Mouse (Mus musculus) Patski (cell line): ENCODE results near the gene Specc1. TPM values are rescaled to one million over a fixed set of nuclear protein-coding genes. Genes with fewer than 3 reads are reported as not detected.

Experiments
- ATAC-seq: fragments of 100-300 bp; one replicate; pipeline ENCODE4 v1.8.0; 2021
- CTCF ChIA-PET: fragments of 350-600 bp; sonication (Branson Sonifier 250); formaldehyde crosslinking; loops from one replicate; lab custom pipeline; 2022; ENCODE audit warnings: inconsistent platforms; lab: Charles Lee
- POLR2A ChIA-PET: fragments of 350-600 bp; sonication (Branson Sonifier 250); formaldehyde crosslinking; loops from one replicate; lab custom pipeline; 2022; ENCODE audit warnings: antibody characterized with exemption, inconsistent platforms; lab: Charles Lee
- DNase-seq: peaks from one replicate; pipeline ENCODE4 v3.0.0-alpha.2; 2011; ENCODE audit warnings: low read depth, low spot score
- H3K27me3 ChIP-seq: fragments of 371-371 bp; one replicate; pipeline ENCODE4 v1.5.1; 2021
- CTCF ChIP-seq: fragments of 100-300 bp; IDR thresholded peaks from one replicate; pipeline ENCODE4 v1.5.1; 2021
- in situ Hi-C: fragments of 300-500 bp; cut with MboI; formaldehyde crosslinking; loops from 3 replicates; pipeline ENCODE4 v1.11.1; 2018; ENCODE audit warnings: low pct_unique_long_range_greater_than_20kb, mixed read lengths
- polyA plus RNA-seq: library from polyadenylated mRNA; unstranded; gene quantifications from one replicate; pipeline ENCODE4 v1.2.3, GENCODE M21; 2021

The Specc1 gene
- polyA plus RNA-seq, 1 experiment from 2014 or later, result 27.8 TPM

GRCm38 (mm10) chr11:62148026-62148425 lies 191.5 kb downstream of the Specc1 start:
- in situ Hi-C loops, result no loop called here
- CTCF ChIA-PET, result interaction anchor here (1.3 kb wide), 1 partner anchor 99 kb away, joined by 3 read pairs; no protein-coding TSS in a partner anchor
- TF ChIP-seq CTCF, result no peak
- ATAC-seq, result no peak
- DNase-seq, result no peak
- POLR2A ChIA-PET, result no interaction called here
- no peaks in the 10 kb centered on the region for H3K27me3 ChIP-seq

- no peak for TF ChIP-seq CTCF
- DNase-seq (no peak), ATAC-seq (no peak)
- CTCF ChIA-PET, result interaction anchor here (1.3 kb wide), 1 partner anchor 100 kb away, joined by 3 read pairs; no protein-coding TSS in a partner anchor
- H3K27me3 ChIP-seq, result no peaks in the 10 kb centered on the region
- in situ Hi-C loops, result no loop called here
- POLR2A ChIA-PET, result no interaction called here
These were observed 191.9 kb downstream of the Specc1 start for GRCm38 (mm10) chr11:62148449-62148848.

DNA sequence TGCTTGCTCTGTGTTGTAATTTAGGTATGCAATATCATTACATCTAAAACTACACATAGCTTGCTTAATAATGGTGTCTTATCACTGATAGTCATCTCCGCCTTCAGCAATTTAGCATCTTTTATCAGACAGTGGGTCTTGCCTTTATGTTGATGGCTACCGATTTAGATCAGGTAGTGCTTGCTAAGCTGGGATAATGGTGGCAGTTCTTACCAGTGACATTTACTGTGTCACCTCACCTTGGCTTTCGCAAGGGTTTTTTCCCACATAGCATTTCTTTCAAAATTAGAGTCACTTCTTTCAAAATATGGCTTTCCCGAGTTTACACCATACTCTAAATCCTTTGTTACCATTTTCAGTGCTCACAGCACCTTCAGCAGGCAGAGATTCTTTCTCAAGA lies 196.5 kb downstream of the Specc1 start:
- CTCF ChIA-PET, result no interaction called here
- in situ Hi-C loops, result no loop called here

GRCm38 (mm10) chr11:62159803-62160202 lies 203.2 kb downstream of the Specc1 start:
- no peak for DNase-seq
- TF ChIP-seq CTCF, result no peak
- no peak for ATAC-seq
- ChIA-PET CTCF (interaction anchor here (1.0 kb wide), 1 partner anchor 19 kb away, joined by 3 read pairs; no protein-coding TSS in a partner anchor), POLR2A (no interaction called here)
- no peaks in the 10 kb centered on the region for H3K27me3 ChIP-seq
- in situ Hi-C loops, result no loop called here

More for the DNA sequence above, 196.5 kb downstream of the Specc1 start:
- POLR2A ChIA-PET, result no interaction called here
- TF ChIP-seq CTCF, result no peak
- DNase-seq, result no peak
- no peak for ATAC-seq
- H3K27me3 ChIP-seq, result no peaks in the 10 kb centered on the region

DNA sequence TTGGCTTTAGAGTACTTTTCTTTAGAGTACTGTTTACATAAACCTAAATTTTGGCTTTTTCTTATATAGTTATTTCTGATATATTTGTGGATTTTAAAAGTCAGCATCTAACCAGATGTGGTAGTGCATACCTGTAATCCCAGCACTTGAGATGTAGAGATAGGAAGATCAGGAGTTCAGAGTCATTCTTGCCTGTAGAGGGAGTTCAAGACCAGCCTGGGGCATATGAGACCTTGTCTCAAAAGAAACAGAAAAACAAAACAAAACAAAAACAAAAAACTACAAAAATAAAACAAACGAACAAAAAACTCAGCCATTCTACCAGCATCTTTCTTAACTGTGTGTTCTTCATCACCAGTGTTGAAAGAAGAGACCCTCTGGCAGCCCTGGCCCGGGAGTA lies 204.9 kb downstream of the Specc1 start:
- no peak for TF ChIP-seq CTCF
- POLR2A ChIA-PET, result no interaction called here
- ATAC-seq (no peak), DNase-seq (no peak)
- in situ Hi-C loops, result no loop called here
- CTCF ChIA-PET, result no interaction called here
- H3K27me3 ChIP-seq, result no peaks in the 10 kb centered on the region

DNA sequence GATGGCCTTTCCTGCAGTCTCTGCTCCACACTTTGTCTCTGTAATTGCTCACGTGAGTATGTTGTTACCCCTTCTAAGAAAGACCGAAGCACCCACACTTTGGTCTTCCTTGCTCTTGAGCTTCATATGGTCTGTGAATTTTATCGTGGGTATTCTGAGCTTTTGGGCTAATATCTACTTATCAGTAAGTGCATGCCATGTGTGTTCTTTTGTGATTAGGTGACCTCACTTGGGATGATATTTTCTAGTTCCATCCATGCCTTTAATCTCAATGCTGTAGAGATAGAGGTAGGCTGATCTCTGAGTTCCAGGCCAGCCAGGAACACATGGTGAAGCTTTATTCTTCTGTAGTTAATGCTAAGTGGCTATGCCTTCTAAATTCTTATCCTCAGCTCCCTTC lies 207.8 kb downstream of the Specc1 start:
- ChIA-PET CTCF (no interaction called here), POLR2A (interaction anchor here (1.0 kb wide), 1 partner anchor 29 kb away, joined by 4 read pairs; no protein-coding TSS in a partner anchor)
- in situ Hi-C loops, result no loop called here
- no peak for TF ChIP-seq CTCF
- H3K27me3 ChIP-seq, result no peaks in the 10 kb centered on the region
- ATAC-seq (no peak), DNase-seq (no peak)

- no peak for DNase-seq
- CTCF ChIA-PET, result interaction anchor here (0.9 to 1.3 kb wide), 3 partner anchors 8 to 82 kb away, joined by 3 read pairs; partner anchors contain the start of gene Adora2b
- in situ Hi-C loops, result no loop called here
These were observed 209.9 kb downstream of the Specc1 start for GRCm38 (mm10) chr11:62166503-62166902.

DNA sequence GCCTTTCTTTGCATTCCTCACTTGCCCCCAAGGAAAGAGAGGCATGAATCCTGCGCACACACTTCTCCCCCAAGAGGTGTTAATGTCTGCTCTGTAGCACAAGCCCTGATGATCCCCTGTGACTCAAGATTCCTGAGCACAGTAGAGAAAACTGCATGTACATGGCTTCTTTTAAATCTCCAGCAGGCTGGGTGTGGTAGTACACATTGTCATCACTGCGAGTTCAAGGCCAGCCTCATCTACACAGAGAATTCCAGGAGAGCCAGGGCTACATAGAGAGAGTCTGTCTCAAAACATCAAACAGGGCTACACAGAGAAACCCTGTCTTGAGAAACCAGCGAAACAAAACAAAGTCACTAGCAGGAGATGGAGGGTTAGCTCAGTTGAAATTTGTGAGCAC lies 211.6 kb downstream of the Specc1 start:
- in situ Hi-C loops, result no loop called here
- DNase-seq, result no peak
- ATAC-seq, result no peak
- POLR2A ChIA-PET, result interaction anchor here (1.3 kb wide), 1 partner anchor 9 kb away, joined by 3 read pairs; no protein-coding TSS in a partner anchor
- CTCF ChIA-PET, result interaction anchor here (1.1 kb wide), 1 partner anchor 26 kb away, joined by 3 read pairs; no protein-coding TSS in a partner anchor
- TF ChIP-seq CTCF, result no peak
- no peaks in the 10 kb centered on the region for H3K27me3 ChIP-seq

More at GRCm38 (mm10) chr11:62166503-62166902, 209.9 kb downstream of the Specc1 start:
- TF ChIP-seq CTCF, result no peak
- POLR2A ChIA-PET, result no interaction called here
- no peak for ATAC-seq
- no peaks in the 10 kb centered on the region for H3K27me3 ChIP-seq

DNA sequence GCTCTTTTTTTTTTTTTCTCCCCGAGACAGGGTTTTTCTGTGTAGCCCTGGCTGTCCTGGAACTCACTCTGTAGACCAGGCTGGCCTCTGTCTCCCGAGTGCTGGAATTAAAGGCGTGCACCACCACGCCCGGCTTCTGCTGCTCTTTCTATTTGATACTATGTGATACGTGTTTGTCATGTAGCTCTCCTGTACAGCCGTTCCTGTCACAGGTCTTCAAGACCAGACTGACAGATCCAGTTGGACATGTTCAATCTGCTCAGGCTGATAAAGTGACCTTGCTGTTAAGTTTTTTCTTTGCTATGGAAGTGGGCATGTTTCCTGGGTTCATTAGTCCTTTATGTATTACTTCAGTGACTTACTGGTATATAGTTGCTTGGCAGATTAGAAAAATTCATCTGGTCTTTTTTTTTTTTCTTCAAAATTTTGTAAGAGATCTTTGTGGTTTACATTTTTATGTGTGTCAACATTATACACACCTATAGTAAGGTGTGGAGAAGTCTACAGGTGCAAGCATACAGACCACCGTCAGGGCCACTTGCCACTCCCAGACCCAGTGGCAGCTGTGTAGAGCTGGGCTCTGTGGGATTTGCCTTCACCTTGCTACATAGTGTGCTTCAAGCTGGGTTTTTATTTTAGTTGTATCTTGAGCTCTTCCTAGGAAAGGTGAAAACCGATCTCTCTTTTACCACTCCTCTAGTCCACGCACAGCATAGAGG lies 221.0 kb downstream of the Specc1 start:
- no peak for TF ChIP-seq CTCF
- DNase-seq, result no peak
- POLR2A ChIA-PET, result interaction anchor here (0.6 to 1.2 kb wide), 3 partner anchors 10 to 58 kb away, joined by 3 read pairs; no protein-coding TSS in a partner anchor
- no peak for ATAC-seq
- in situ Hi-C loops, result no loop called here
- H3K27me3 ChIP-seq, result no peaks in the 10 kb centered on the region
- CTCF ChIA-PET, result interaction anchor here (0.6 to 1.5 kb wide), 2 partner anchors 71 to 225 kb away, joined by 3 to 4 read pairs; partner anchors contain the start of gene Adora2b

DNA sequence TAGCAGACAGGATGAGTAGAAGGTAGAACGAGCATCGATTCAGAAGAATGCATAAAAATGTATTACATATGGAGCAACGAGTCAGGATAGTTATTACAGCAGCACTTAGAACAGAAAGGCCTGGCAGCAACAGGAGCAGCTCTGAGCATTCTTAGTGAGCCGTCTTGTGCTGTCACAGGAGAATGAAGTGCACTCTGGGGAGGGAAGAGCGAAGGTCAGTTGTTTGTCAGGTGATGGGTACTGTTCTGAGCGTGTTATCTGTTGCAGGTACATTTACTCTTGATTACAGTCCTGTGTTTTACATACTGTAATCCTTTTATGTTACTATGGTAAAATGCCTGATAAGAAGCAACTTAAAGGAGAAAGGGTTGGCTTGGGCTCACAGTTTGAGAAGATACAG lies 224.2 kb downstream of the Specc1 start:
- no peak for TF ChIP-seq CTCF
- in situ Hi-C loops, result no loop called here

GRCm38 (mm10) chr11:62184900-62185299 lies 228.3 kb downstream of the Specc1 start:
- ChIA-PET CTCF (interaction anchor here (1.3 to 1.9 kb wide), 3 partner anchors 18 to 64 kb away, joined by 3 to 4 read pairs (median 3); partner anchors contain the start of gene Adora2b), POLR2A (no interaction called here)
- no peak for ATAC-seq
- H3K27me3 ChIP-seq, result no peaks in the 10 kb centered on the region
- DNase-seq, result peak; percentile 2
- in situ Hi-C loops, result no loop called here
- TF ChIP-seq CTCF, result no peak

More for the DNA sequence above, 224.2 kb downstream of the Specc1 start:
- no peaks in the 10 kb centered on the region for H3K27me3 ChIP-seq
- CTCF ChIA-PET, result interaction anchor here (0.9 kb wide), 1 partner anchor 22 kb away, joined by 3 read pairs; no protein-coding TSS in a partner anchor
- POLR2A ChIA-PET, result no interaction called here
- no peak for DNase-seq
- no peak for ATAC-seq
